In genomic region chr14:60559826-60560529, GRCm38 (mm10) we compare ENCODE assay signal across 9 mouse cellular contexts.
DNase-seq lines count a peak whose midpoint lies in the region; ATAC-seq lines count a peak whose summit lies in the region.
"Had no signal": no experiment of that assay in that cellular context is flagged by ENCODE, and none has a peak within 500 bp of the region (broad histone marks: within the 10 kb centered on the region; RNA-seq: fewer than 3 reads in every experiment).

No protein-coding gene starts in this region.

- no peak overlapping the region for H3K4me2 ChIP-seq in hindbrain, embryonic 14.5 days (replicated peaks)
- no peak overlapping the region for H3K4me2 ChIP-seq in hindbrain, embryonic 13.5 days
- no peak overlapping the region for H3K4me2 ChIP-seq in limb, embryonic 11.5 days (ENCODE audit: low read depth, severe bottlenecking)
- H3K4me2 ChIP-seq: limb, embryonic 15.5 days had no signal

- H3K4me3 ChIP-seq in hindbrain, embryonic 14.5 days (replicated peaks; ENCODE audit: low read length): no peak overlapping the region
- H3K4me3 ChIP-seq in hindbrain, embryonic 13.5 days: no peak overlapping the region
- H3K4me3 ChIP-seq in limb, embryonic 11.5 days (ENCODE audit: low read depth, low read length): no peak overlapping the region
- H3K4me3 ChIP-seq: limb, embryonic 15.5 days had no signal

- peaks cover under 1% of the 10 kb centered on the region; the same call in 1 of the 2 replicates for H3K4me1 ChIP-seq in hindbrain, embryonic 14.5 days (replicated peaks; ENCODE audit: control insufficient read depth, insufficient read depth, low read length)
- H3K4me1 ChIP-seq in hindbrain, embryonic 13.5 days (replicated peaks): peaks cover 2% of the 10 kb centered on the region; the same call in 1 of the 2 replicates
- no peaks in the 10 kb centered on the region for H3K4me1 ChIP-seq in limb, embryonic 11.5 days (ENCODE audit: control insufficient read depth, insufficient read depth, low read length)
- H3K4me1 ChIP-seq: limb, embryonic 15.5 days had no signal

- no peaks in the 10 kb centered on the region for H3K36me3 ChIP-seq in hindbrain, embryonic 14.5 days (replicated peaks; ENCODE audit: control insufficient read depth, insufficient read depth)
- no peaks in the 10 kb centered on the region for H3K36me3 ChIP-seq in hindbrain, embryonic 13.5 days
- no peaks in the 10 kb centered on the region for H3K36me3 ChIP-seq in limb, embryonic 11.5 days (ENCODE audit: control insufficient read depth, insufficient read depth, low read length)
- H3K36me3 ChIP-seq: limb, embryonic 15.5 days had no signal

- no peak for DNase-seq in hindbrain, embryonic 14.5 days (ENCODE audit: low spot score)
- DNase-seq in ES-CJ7 (ENCODE audit: low read depth, low spot score): peak; percentile 60
- DNase-seq in embryo, embryonic 10 days (ENCODE audit: low spot score): peak; percentile 42
- DNase-seq in limb, embryonic 11.5 days (ENCODE audit: low spot score): peak; percentile 41
- DNase-seq in thymus, postnatal 36 days: peak; percentile 22 to 31
- DNase-seq in gastrocnemius, postnatal 36 days: no peak
- DNase-seq in ovary, postnatal 10 days (ENCODE audit: low spot score): no peak

- H3K9me3 ChIP-seq in hindbrain, embryonic 14.5 days (ENCODE audit: control insufficient read depth, low read length): no peaks in the 10 kb centered on the region
- no peaks in the 10 kb centered on the region for H3K9me3 ChIP-seq in hindbrain, embryonic 13.5 days
- no peaks in the 10 kb centered on the region for H3K9me3 ChIP-seq in limb, embryonic 11.5 days (ENCODE audit: control insufficient read depth, low read length)
- H3K9me3 ChIP-seq: limb, embryonic 15.5 days had no signal

- no peak overlapping the region for H3K9ac ChIP-seq in hindbrain, embryonic 14.5 days
- no peak overlapping the region for H3K9ac ChIP-seq in hindbrain, embryonic 13.5 days
- H3K9ac ChIP-seq in limb, embryonic 11.5 days (ENCODE audit: low read length): no peak overlapping the region
- H3K9ac ChIP-seq: limb, embryonic 15.5 days had no signal

- intact Hi-C loops in gastrocnemius, postnatal 36 days (cut with DNase I): no loop called here

- ATAC-seq in hindbrain, embryonic 14.5 days (ENCODE audit: low FRiP score): peak; percentile 14; the same call in 1 of the 2 replicates
- no peak for ATAC-seq in hindbrain, embryonic 13.5 days (ENCODE audit: low FRiP score)
- ATAC-seq in limb, embryonic 11.5 days (ENCODE audit: insufficient number of reproducible peaks, low FRiP score, low TSS enrichment, low read depth): no peak

- H3K27me3 ChIP-seq in hindbrain, embryonic 14.5 days (ENCODE audit: control insufficient read depth, insufficient read depth, low read length): no peaks in the 10 kb centered on the region
- H3K27me3 ChIP-seq in hindbrain, embryonic 13.5 days: no peaks in the 10 kb centered on the region
- H3K27me3 ChIP-seq in limb, embryonic 11.5 days (ENCODE audit: control insufficient read depth, insufficient read depth, low read length): no peaks in the 10 kb centered on the region
- H3K27me3 ChIP-seq: limb, embryonic 15.5 days had no signal

- no peak overlapping the region for H3K27ac ChIP-seq in hindbrain, embryonic 14.5 days
- no peak overlapping the region for H3K27ac ChIP-seq in hindbrain, embryonic 13.5 days
- no peak overlapping the region for H3K27ac ChIP-seq in limb, embryonic 11.5 days (replicated peaks; ENCODE audit: low read depth, low read length)
- H3K27ac ChIP-seq: limb, embryonic 15.5 days had no signal

- 81% methylated on average over 13 of the region's 13 CpGs for WGBS in hindbrain, embryonic 14.5 days
- WGBS in hindbrain, embryonic 13.5 days: 78% methylated on average over 13 of the region's 13 CpGs
- 77% methylated on average over 13 of the region's 13 CpGs for WGBS in limb, embryonic 11.5 days

Comparison
In these comparisons a context has a peak if more than half of its experiments do, and no peak if none do; other contexts are left out.
1. DNase-seq: peak in ES-CJ7 (single experiment), embryo, embryonic 10 days (single experiment), limb, embryonic 11.5 days (single experiment) and thymus, postnatal 36 days (2 of 2); none in hindbrain, embryonic 14.5 days (single experiment), gastrocnemius, postnatal 36 days (0 of 2) and ovary, postnatal 10 days (single experiment).